Comparison of ENCODE assay signal across 16 mouse cellular contexts in genomic region chr12:117256849-117257204, GRCm38 (mm10).
DNase-seq lines count a peak whose midpoint lies in the region; ATAC-seq and TF ChIP-seq lines count a peak whose summit lies in the region.
"Had no signal": no experiment of that assay in that cellular context is flagged by ENCODE, and none has a peak within 500 bp of the region (broad histone marks: within the 10 kb centered on the region; RNA-seq: fewer than 3 reads in every experiment).

No protein-coding gene starts in this region.

- no peaks in the 10 kb centered on the region for H3K27me3 ChIP-seq in forebrain, postnatal 0 days (ENCODE audit: insufficient read depth, low read length)
- H3K27me3 ChIP-seq in limb, embryonic 11.5 days (ENCODE audit: control insufficient read depth, insufficient read depth, low read length): no peaks in the 10 kb centered on the region
- H3K27me3 ChIP-seq in neural tube, embryonic 15.5 days (replicated peaks): no peaks in the 10 kb centered on the region
- H3K27me3 ChIP-seq: embryonic facial prominence, embryonic 13.5 days had no signal

- no peak overlapping the region for H3K4me3 ChIP-seq in layer of hippocampus, adult 2 months
- no peak overlapping the region for H3K4me3 ChIP-seq in forebrain, postnatal 0 days (ENCODE audit: low read depth, low read length)
- no peak overlapping the region for H3K4me3 ChIP-seq in limb, embryonic 11.5 days (ENCODE audit: low read depth, low read length)
- no peak overlapping the region for H3K4me3 ChIP-seq in neural tube, embryonic 15.5 days (replicated peaks)
- H3K4me3 ChIP-seq: embryonic facial prominence, embryonic 13.5 days; limb, embryonic 13.5 days had no signal

- TF ChIP-seq CTCF in layer of hippocampus, adult 2 months (conservative IDR thresholded peaks at IDR 0.05): no peak
- no peak for TF ChIP-seq CTCF in forebrain, postnatal 0 days (IDR thresholded peaks at IDR 0.05; ENCODE audit: low read depth)

- 41% methylated on average over 5 of the region's 5 CpGs for WGBS in forebrain, postnatal 0 days
- 73% methylated on average over 5 of the region's 5 CpGs for WGBS in limb, embryonic 11.5 days
- WGBS in neural tube, embryonic 15.5 days: 57% methylated on average over 5 of the region's 5 CpGs

- peak overlapping the region; percentile 25; the same call in 1 of the 2 replicates for H3K9ac ChIP-seq in forebrain, postnatal 0 days
- H3K9ac ChIP-seq in limb, embryonic 11.5 days (ENCODE audit: low read length): no peak overlapping the region
- no peak overlapping the region for H3K9ac ChIP-seq in neural tube, embryonic 15.5 days (replicated peaks)
- H3K9ac ChIP-seq: embryonic facial prominence, embryonic 13.5 days; limb, embryonic 13.5 days; liver, postnatal 0 days had no signal

- no peaks in the 10 kb centered on the region for H3K9me3 ChIP-seq in forebrain, postnatal 0 days (ENCODE audit: low read length)
- H3K9me3 ChIP-seq in limb, embryonic 11.5 days (ENCODE audit: control insufficient read depth, low read length): no peaks in the 10 kb centered on the region
- H3K9me3 ChIP-seq in neural tube, embryonic 15.5 days (replicated peaks): no peaks in the 10 kb centered on the region
- H3K9me3 ChIP-seq: embryonic facial prominence, embryonic 13.5 days; limb, embryonic 13.5 days had no signal

- H3K4me1 ChIP-seq in forebrain, postnatal 0 days (ENCODE audit: insufficient read depth): peaks cover 18% of the 10 kb centered on the region
- H3K4me1 ChIP-seq in limb, embryonic 11.5 days (ENCODE audit: control insufficient read depth, insufficient read depth, low read length): peaks cover 8% of the 10 kb centered on the region
- H3K4me1 ChIP-seq in neural tube, embryonic 15.5 days: peaks cover 24% of the 10 kb centered on the region

- peaks cover 7% of the 10 kb centered on the region; the same call in 1 of the 2 replicates for H3K36me3 ChIP-seq in forebrain, postnatal 0 days (ENCODE audit: insufficient read depth)
- H3K36me3 ChIP-seq in limb, embryonic 11.5 days (ENCODE audit: control insufficient read depth, insufficient read depth, low read length): no peaks in the 10 kb centered on the region
- no peaks in the 10 kb centered on the region for H3K36me3 ChIP-seq in neural tube, embryonic 15.5 days
- H3K36me3 ChIP-seq: embryonic facial prominence, embryonic 13.5 days; limb, embryonic 13.5 days had no signal

- H3K27ac ChIP-seq in layer of hippocampus, adult 2 months: peak overlapping the region; percentile 81
- H3K27ac ChIP-seq in forebrain, postnatal 0 days (ENCODE audit: low read depth, low read length): peak overlapping the region; percentile 57; the same call in 1 of the 2 replicates
- H3K27ac ChIP-seq in limb, embryonic 11.5 days (replicated peaks; ENCODE audit: low read depth, low read length): 0 out of 2 replicates have a peak overlapping the region, but pooled peaks have one; percentile 21
- 0 out of 2 replicates have a peak overlapping the region, but pooled peaks have one; percentile 13 for H3K27ac ChIP-seq in neural tube, embryonic 15.5 days (replicated peaks)
- H3K27ac ChIP-seq: embryonic facial prominence, embryonic 13.5 days; limb, embryonic 13.5 days had no signal

- no peak for ATAC-seq in forebrain, postnatal 0 days
- no peak for ATAC-seq in limb, embryonic 11.5 days (ENCODE audit: insufficient number of reproducible peaks, low FRiP score, low TSS enrichment, low read depth)
- no peak for ATAC-seq in neural tube, embryonic 15.5 days (ENCODE audit: low FRiP score)
- ATAC-seq: liver, postnatal 0 days had no signal

- H3K4me2 ChIP-seq in forebrain, postnatal 0 days (ENCODE audit: low read depth): no peak overlapping the region
- H3K4me2 ChIP-seq in limb, embryonic 11.5 days (ENCODE audit: low read depth, severe bottlenecking): no peak overlapping the region
- no peak overlapping the region for H3K4me2 ChIP-seq in neural tube, embryonic 15.5 days
- H3K4me2 ChIP-seq: embryonic facial prominence, embryonic 13.5 days; limb, embryonic 13.5 days had no signal

- no peak for DNase-seq in layer of hippocampus, adult 2 months (ENCODE audit: low spot score in 2 of 2)
- DNase-seq in layer of hippocampus, adult 9-11 months: no peak
- peak; percentile 48 for DNase-seq in forebrain, postnatal 0 days
- no peak for DNase-seq in limb, embryonic 11.5 days (ENCODE audit: low spot score)
- DNase-seq in ovary, postnatal 14 days (ENCODE audit: low spot score): no peak
- DNase-seq in right cerebral cortex, postnatal 25 days: no peak
- DNase-seq in embryo, embryonic 10.5 days (ENCODE audit: low spot score): no peak
- DNase-seq: cerebellum, adult 9-11 months; gastrocnemius, postnatal 25 days; heart, postnatal 36 days; kidney, adult 8-10 months; liver, postnatal 0 days; lung, postnatal 4 days had no signal

Comparison
In these comparisons a context has a peak if more than half of its experiments do, and no peak if none do; other contexts are left out.
1. H3K27ac ChIP-seq: peak in every context shown above with its lines; median percentile 81 in layer of hippocampus, adult 2 months; 57 in forebrain, postnatal 0 days; 21 in limb, embryonic 11.5 days; 13 in neural tube, embryonic 15.5 days.